Mouse (Mus musculus): ENCODE measurements around the gene Pxn.

Pxn gene

DNA sequence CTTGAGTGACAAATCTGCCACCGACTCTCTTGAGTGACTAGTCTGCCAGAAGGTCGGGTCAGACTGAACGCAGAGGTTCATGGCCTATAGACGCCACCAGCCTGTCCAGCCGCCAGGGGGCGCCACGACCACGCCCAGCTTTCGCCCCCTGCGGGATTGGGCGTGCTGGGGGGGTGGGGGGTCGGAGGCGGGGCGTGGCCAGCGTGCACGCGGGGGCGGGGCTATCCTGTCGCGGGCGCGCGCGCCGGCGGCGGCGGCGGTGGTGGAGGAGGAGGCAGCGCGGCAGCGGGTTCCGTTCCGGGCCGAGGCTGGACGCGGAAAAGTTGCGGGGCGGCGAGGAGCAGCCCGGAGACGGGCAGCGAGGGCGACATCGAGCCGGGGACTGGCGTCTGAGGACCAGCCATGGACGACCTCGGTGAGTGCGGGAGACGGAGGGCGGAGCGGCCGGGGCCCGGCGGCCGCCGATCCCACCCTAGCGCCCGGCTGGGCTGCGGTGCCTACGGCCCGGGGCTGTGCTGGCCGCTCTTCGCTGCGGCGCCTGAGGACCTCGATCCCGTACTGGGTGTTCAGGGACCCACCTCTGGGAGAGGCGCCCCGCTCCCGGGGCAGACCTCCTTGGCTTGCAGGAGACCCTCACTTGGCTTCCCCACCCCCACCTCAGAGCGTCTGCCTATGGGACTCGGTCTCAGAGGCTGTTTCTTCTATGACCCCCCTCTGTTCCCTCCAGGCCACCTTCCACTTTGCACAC is at the start of gene Pxn:
Gene Pxn (plus strand): TSS at position 223 of the 748 bp plus-strand sequence.
- peak; percentile 76 to 86 for DNase-seq (ENCODE audit: low spot score in 2 of 2)

DNA sequence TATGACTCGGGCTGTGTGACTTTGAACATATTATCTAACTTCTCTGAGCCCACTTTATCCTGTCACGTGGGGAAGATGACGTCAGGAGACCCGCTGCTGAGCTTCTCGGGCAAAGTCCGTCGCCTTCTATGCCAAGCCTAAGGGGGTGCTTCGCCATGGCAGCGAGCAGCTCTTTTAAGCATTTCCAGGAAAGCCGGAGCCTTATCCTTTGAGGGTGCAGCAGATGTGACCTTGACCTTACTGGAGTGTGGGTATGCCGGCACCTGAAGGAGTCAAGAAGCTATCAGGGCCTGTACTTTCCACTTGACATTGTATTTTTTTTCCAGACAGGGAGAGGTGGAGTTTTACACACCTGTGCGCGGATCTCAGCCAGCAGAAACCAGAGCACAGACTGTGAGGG is 47.6 kb upstream of the Pxn start:
- DNase-seq (ENCODE audit: low spot score in 2 of 2) = no peak

DNA sequence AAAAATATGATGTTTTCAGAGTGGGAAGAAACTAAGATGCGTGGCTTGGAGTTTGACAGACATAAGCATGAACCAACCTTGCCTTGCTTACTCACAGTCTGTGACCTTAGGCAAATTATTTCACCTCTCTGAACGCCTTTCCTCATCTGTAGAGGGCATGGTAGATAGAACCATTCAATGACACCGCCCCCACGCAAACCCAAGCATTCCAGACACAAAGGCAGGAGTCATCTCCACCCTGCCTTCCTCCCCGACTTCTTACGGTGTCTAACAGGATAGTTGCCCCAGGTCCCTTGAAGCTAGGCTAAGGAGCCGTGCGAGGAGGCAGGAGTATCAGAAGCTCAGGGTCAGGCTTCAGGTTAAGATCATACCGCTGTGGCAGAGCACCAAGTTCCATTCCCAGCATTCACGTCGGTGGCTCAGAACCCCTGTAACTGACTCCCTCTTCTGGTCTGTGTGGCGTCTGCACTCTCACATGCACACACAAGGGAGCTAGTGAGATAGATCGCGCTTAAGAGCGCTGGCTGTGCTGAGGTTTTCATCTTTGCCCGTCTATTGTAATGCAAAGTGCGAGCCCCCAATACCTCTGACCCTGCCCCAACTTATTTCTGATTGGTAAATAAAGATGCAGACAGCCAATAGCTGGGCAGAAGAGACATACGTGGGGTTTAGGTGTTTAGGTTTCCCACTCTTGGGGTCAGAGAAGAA is 41.9 kb upstream of the Pxn start:
- DNase-seq (ENCODE audit: low spot score in 2 of 2) = no peak

DNA sequence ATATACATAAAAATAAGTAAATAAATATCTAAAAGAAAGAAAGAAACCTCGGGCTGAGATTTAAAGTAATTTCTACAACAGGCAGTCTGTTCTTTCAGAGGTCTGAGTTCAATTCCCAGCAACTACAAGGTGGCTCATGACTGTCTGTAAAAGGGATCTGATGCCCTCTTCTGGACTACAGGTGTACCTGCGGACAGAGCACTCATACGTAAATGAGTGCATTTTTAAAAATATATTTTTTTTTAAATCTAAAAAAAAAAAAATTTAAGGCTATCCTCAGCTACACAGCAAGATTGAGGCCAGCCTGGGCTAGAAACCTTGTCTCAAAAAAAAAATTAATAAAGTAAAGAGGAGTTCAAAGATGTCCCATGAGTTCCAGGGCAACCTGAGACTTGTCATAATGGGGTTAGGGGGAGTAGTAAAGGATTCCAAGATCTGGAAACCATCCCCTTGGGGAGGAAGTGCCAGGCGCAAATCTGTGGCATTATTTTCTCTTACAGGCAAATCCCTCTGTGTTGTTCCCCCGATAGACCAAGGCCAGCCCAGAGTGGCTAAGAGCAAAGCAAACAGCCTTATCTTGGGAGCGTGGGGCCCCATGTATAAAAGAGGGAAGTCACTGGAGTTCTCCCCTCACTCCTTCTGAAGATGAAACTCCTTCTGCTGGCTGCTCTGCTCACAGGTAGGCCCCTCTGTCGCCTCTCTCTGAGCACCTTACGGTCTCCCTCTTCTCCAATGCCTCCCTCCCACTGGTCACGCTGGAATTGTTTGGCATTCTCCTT is 40.6 kb upstream of the Pxn start, which contains the start of gene Pla2g1b:
Gene Pla2g1b (plus strand): TSS at position 621 of the 779 bp plus-strand sequence.
- DNase-seq (ENCODE audit: low spot score in 2 of 2) = no peak

DNA sequence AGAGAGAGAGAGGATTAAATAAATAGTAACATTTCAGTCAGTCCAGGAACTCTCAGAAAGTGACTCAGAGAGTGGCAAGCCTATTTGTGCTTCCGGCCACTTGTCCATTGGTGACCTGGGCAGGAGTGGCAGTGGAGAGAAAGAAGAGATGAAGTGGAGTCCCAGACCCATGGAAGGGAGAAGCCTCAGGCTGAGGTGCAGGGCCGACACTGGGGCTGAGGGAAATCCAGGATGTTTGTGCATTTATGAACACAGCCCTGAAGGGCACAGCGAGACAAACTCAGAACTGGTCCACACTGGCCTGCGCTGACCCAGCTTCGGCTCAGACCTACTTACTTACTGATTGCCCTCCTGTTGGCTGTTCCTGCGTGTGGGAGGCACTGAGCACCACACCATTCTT is 36.7 kb upstream of the Pxn start:
- no peak for DNase-seq (ENCODE audit: low spot score in 2 of 2)

DNA sequence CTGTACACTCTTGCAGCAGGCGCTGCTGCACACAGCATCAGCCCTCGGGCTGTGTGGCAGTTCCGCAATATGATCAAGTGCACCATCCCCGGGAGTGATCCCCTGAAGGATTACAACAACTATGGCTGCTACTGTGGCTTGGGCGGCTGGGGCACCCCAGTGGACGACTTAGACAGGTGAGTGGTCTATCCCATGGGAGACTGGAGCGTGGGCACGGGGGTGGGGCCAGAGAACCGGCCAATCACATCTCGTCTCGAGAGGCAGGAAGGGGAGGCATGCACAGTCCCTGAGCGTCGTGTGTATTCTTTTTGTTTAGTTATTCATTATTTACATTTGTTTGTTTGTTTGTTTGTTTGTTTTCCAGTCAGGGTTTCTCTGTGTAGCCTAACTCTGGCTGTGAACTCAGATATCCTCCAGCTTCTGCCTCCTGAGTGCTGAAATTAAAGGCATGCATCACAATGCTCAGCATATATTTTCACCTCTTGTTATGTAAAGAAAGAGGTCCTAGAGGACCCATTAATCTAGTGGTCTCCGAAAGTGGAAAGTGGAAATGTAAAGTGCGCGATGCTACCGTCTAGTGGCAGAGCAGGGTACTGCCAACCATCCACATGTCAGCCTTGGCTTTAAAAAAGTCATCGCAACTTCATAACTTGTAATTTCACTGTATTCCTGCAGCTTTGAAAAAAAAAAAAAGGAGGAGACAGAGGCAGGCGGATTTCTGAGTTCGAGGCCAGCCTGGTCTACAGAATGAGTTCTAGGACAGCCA is 35.5 kb upstream of the Pxn start:
- peak; percentile 41 to 52 for DNase-seq (ENCODE audit: low spot score in 2 of 2)

DNA sequence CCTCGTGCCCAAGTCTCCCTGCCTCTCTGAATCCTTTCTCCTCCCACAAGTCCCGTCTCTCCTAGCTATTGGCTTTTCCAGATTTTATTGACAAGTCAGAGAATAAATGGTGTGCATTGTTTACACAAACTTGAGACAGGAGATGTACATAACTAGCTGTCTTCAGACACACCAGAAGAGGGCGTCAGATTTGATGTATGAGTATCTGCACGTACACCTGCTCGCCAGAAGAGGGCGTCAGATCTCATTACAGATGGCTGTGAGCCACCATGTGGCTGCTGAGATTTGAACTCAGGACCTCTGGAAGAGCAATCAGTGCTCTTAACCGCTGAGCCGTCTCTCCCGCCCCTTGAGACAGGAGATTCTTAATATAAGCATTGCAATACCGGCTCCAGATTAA is 33.3 kb upstream of the Pxn start:
- DNase-seq (ENCODE audit: low spot score in 2 of 2) = no peak

DNA sequence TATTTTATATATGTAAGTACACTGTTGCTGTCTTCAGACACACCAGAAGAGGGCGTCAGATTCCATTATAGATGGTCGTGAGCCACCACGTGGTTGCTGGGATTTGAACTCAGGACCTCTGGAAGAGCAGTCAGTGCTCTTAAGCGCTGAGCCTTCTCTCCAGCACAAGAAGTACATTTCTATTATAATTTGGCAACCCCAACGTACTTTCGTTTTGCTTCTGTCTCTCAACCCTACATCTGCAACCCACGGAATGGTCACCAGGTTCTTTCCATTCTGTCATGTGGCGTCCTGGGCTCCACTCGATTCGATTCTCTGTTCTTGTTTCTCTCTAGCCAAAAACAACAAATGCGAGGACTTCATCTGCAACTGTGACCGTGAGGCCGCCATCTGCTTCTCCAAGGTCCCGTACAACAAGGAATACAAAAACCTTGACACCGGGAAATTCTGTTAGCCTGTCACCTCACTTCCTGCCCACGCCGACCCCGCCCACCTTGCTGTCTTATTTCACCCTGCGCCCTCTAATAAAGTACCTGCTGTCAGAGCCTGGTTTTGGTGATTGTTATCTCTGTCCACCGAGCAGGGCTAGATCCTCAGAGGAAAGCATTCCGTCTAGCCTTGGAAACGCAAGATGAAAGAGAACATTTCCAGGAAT is 32.2 kb upstream of the Pxn start:
- DNase-seq (ENCODE audit: low spot score in 2 of 2) = no peak

DNA sequence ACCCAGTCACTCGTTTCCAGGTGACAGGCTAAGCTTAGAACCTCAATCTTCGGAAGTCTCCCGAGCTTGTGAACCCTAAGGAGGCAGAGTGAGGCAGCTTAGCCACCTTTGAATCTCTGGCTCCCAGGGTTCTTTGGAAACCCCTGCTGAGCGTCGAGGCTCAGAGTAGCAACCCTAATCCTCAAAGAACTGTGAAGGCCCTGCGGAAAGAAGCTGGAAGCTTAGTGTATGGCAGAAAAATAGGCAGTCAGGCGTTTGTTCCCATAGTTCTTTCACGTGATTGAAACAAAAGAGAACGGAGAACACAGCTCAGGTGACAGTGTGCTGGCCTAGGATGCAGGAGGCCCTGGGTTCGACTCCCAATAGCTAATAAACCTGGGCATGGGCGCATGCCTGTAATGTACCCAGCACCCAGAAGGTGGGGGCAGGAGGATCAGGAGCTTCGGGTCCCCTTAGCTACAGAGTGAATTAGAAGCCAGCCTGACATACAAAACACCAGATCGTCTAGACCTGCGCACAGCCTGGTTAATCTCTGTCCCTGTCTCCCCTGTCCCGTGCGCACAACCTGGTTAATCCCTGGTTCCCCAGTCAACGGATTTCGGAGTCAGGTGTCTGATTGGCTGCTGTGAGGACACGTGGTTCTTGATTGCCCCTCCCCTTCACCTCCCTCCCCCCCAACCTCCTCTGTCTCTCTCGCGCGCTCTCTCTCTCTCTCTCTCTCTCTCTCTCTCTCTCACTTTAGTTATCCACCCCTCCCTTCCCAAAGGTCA is 31.0 kb upstream of the Pxn start:
- no peak for DNase-seq (ENCODE audit: low spot score in 2 of 2)

DNA sequence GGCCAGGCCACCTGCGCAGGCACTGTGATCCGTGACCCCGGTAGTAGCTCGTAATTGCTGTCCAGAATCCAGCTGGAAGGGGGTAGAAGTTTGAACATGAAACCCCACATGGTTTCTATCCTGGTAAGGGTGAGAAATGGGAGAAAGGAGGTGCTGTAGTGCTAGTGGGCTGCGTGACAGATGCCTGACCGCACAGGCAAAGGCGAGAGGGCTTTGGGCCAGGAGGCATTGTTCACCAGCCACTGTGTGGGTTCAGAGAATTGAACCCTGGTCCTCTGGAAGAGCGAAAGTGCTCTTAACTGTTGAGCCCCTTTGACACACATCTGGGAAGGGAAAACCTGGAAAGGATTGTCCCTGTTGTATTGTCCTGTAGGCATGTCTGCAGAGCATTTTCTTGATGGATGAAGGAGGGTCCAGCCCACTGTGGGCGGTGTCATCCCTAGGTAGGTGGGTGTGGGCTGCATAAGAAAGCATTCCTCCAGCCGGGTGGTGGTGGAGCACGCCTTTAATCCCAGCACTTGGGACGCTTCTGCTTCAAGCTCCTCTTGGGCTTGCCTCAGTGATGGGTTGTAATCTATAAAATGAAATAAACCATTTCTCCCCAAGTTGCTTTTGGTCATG is 30.3 kb upstream of the Pxn start:
- DNase-seq (ENCODE audit: low spot score in 2 of 2) = no peak

DNA sequence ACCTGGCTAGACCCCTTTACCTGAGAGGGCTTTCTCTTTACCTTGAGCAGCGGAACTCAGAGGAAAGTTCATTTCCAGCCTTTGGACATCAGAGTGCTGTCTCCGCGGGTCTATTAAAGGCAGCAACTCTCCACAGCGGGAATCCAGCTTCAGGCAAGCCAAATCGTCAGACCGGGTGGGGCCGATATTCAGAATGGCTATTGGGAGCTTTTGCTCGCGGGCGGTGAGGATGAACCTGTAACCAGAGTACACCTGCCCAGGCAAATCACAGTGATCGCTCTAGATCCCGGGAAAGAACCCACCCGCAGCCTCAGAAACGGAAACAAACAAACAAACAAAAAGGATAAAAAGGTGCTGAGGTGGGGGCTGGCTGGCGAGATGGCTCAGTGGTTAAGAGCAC is 26.9 kb upstream of the Pxn start:
- no peak for DNase-seq (ENCODE audit: low spot score in 2 of 2)

DNA sequence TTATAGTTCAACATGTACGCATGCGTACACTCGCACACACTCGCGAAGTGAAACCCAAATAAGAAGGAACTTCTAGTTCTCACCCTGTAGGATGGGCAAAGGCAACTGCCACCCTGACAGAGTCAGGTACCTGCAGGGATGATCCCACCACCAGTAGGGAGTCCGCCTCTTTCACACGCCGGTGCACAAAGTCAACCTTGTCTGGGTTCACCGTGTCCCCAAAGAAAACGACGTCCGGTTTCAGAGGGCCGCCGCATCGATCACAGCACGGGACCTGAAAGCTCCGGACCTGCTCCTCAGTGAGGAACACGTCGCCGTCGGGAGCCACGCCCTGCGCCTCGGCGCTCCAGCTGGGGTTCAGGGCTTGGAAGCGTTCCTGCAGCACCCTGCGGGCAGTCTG is 26.4 kb upstream of the Pxn start:
- no peak for DNase-seq (ENCODE audit: low spot score in 2 of 2)

DNA sequence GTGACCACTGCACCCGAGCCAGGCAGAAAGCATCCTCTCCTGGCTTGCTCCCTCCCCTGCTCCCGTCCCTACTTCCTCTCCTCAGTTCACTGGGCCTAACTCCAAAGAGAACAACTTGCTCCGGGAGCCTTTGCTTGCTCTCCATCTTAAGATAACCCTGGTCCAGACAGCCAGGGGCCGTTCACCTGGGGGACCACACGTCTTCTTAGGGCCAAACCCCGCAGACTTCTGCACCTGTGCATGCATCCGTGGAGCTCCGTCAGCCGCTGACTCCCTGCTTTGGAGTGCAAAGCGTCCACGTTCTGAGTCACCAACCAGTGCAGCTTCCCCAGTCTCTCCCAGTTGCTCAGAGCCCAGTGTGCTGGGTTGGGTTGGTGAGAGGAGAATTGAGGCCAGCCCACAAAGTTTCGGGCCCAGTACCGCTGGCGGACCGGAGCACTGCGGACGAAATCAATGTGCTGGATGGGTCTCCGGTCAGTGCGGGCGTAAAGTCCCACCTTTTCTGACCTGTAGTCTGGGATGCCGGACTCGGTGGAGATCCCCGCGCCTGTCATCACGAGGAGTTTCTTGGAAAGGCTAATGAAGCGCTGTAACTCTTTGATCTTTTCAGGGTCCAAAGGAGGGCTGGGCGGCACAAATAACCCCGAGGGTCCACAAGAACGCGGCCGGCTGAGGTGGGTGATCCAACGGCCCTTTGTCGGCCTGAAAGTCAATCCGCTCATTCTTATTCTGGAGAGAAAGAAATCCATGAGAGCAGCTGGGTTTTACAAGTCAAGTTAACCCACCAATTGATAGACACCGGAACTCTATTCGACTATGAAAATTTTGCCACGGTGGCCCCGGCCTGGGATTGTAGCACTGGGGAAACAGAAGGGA is 23.8 kb upstream of the Pxn start:
- DNase-seq (ENCODE audit: low spot score in 2 of 2) = no peak

DNA sequence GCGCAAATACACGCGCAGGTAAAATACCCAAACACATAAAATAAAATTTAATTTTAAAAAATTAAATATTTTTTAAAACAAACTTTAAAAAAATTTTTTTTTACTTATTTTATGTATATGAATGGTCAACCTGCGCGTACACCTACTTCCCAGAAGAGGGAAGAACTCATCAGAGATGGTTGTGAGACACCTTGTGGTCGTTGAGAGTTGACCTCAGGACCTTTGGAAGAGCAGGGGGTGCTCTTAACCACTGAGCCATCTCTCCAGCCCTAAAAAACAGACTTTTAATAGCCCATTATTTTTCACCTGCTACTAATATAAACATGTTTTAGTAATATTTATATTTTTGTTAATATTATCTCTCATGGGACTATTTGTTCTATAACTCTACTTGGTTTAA is 23.1 kb upstream of the Pxn start:
- DNase-seq (ENCODE audit: low spot score in 2 of 2) = no peak

DNA sequence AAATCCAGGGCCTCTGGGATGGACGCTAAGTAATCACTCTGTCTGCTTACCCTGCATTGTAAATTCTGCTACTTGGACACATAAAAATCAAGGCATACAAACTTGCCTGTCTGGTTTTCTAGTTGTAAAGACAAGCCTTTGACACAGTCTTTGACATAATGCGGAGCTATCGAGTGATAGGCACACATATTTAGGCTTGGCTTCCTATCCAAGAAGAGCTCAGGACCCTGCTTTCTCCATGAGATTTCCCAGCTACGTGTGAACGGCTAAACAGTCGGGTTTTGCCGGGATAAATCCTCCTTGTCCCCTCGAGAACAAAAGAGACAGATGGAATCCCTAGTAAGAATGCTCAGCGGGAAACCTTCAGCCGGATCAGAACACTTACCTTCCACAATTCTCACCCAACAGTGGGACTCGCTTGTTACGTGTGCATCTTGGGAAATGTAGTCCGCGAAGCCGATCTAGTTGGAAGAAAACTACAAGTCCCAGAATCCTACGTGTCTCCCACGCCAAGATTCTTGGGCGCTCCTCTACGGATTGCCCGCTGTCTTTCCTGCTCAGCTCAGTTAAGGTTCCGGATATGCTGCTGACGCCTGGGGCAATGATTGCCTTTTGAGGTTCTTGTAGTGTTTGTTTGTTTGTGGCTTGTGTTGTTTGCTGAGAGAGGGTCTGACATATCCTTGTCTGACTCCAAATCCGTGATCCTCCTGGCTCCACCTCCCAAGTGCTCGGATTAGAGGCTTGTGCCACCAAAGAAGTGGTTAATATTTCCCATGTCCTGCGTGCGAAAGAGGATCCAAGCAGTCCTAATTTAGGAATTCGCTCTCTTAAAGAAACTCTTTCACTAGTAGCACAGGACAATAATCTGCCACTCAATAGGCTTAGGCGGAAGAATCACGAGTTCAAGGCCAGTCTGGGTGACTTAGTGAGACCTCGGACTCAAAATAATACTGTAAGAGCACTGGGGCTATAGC is 22.2 kb upstream of the Pxn start, which contains the start of gene Sirt4:
Gene Sirt4 (minus strand): TSS at position 779 of the 974 bp plus-strand sequence.
- DNase-seq (ENCODE audit: low spot score in 2 of 2) = peak; percentile 42 to 74

DNA sequence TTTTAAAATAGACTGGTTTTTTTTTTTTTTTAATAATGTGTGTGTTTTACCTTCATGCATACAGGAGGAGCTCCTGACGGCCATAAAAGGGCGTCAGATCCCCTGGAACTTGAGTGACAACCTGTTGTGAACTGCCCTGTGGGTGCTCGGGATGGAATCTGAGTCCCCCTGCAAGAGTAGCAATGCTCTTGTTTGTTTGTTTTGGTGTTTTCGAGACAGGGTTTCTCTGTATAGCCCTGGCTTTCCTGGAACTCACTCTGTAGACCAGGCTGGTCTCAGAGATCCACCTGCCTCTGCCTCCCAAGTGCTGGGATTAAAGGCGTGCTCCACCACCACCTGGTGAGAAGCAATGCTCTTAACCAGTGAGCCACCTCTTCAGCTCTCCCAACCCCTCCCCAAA is 21.5 kb upstream of the Pxn start:
- DNase-seq (ENCODE audit: low spot score in 2 of 2) = no peak

DNA sequence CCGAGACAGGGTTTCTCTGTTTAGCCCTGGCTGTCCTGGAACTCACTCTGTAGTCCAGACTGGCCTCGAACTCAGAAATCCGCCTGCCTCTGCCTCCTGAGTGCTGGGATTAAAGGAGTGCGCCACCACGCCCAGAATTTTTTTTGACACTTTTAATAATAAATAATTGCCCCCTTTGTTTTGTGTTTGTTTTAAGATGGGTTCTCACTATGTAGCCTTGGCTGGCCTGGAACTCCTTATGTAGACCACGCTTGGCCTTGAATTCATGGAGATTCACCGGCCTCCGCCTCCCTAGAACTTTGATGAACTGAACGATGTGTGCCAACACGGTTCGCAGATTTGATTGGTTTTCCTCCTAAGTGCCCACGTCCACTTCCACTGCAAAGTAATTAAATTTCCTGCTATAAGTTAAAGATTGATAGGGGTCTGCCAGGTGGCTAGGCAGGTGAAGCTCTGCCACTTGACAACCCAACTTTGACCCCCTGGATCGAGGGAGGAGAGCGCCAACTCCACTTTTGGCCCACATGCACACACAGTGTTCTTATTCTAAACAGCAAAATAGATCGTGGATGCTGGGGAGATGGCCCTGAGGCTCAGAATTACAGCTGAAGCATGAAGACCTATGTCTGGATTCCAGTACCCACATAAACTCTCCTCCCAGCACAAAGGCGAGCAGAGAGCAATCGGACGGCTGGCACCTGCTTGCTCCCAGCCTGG is 20.8 kb upstream of the Pxn start:
- DNase-seq (ENCODE audit: low spot score in 2 of 2) = no peak
